In the genomic region with DNA sequence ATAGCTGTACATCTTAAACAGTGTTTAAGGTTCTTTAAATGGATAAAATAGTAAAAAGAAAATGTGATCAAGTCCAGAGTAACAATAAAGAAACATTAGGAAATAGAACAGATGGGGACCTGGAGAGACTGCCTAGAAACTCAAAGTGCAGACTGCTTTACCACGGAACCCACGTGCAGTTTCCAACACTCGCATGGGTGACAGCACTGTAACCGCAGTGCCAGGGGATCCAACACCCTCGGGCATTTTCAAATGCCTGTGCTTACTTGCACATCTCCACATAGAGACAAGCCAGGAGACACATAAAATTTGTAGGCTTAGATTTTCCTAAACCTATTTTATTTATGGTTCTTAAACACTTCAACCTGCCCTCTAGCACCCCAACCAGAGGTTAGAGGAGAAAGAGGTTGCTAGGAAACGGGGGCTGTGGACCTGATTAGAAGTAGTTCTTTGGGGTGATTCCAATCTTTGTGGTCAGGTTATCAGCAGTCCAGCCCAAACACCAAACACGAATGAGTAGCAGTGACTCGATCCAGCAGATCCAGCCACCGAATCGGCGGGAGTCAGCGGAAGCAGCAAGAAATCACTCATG, we compare ENCODE assay signal across 8 mouse cellular contexts. TPM values are rescaled to one million over a fixed set of nuclear protein-coding genes. Genes with fewer than 3 reads are reported as not detected.
DNase-seq lines count a peak whose midpoint lies in the region; ATAC-seq and TF ChIP-seq lines count a peak whose summit lies in the region.

No protein-coding gene starts in this region.

- peak overlapping the region in 1 of 2 experiments; percentile 42; a peak in 1 of 4 replicates for H3K27ac ChIP-seq in heart, embryonic 14.5 days (replicated peaks in 1 of 2; ENCODE audit: control insufficient read depth in 1 of 2, insufficient read depth in 1 of 2, low read depth in 2 of 2, low read length in 2 of 2)
- no peak overlapping the region for H3K27ac ChIP-seq in ES-E14 (ENCODE audit: insufficient read depth, low read depth, low read length, poor library complexity, severe bottlenecking)
- no peak overlapping the region for H3K27ac ChIP-seq in hindbrain, embryonic 11.5 days (ENCODE audit: low read depth, low read length)
- no peak overlapping the region for H3K27ac ChIP-seq in midbrain, embryonic 12.5 days (replicated peaks)

- in situ Hi-C loops in ES-E14 (cut with MboI; ENCODE audit: low sequenced_read_pairs in 2 of 2, unreplicated experiment in 2 of 2) = loop anchor here in 1 of 2 experiments (10.0 kb wide), 1 partner anchor 56 kb away; the partner anchor contains the start of gene Eid2

- no peaks in the 10 kb centered on the region for H3K27me3 ChIP-seq in heart, embryonic 14.5 days (ENCODE audit: control insufficient read depth, insufficient read depth, low read length)
- no peaks in the 10 kb centered on the region for H3K27me3 ChIP-seq in hindbrain, embryonic 11.5 days (ENCODE audit: control insufficient read depth, insufficient read depth, low read length)
- no peaks in the 10 kb centered on the region for H3K27me3 ChIP-seq in midbrain, embryonic 12.5 days

- no peaks in the 10 kb centered on the region for H3K4me1 ChIP-seq in heart, embryonic 14.5 days (ENCODE audit: control insufficient read depth in 2 of 2, insufficient read depth in 2 of 2, low read length in 2 of 2)
- H3K4me1 ChIP-seq in ES-E14 (ENCODE audit: control insufficient read depth in 2 of 2, insufficient read depth in 2 of 2, low read length in 2 of 2, poor library complexity in 1 of 2) = peaks cover 0 to 3% of the 10 kb centered on the region in 2 experiments; a peak in 1 of 4 replicates
- H3K4me1 ChIP-seq in hindbrain, embryonic 11.5 days (replicated peaks; ENCODE audit: control insufficient read depth, insufficient read depth, low read length) = no peaks in the 10 kb centered on the region
- no peaks in the 10 kb centered on the region for H3K4me1 ChIP-seq in midbrain, embryonic 12.5 days

- peak overlapping the region; percentile 26 to 38 for H3K4me3 ChIP-seq in heart, embryonic 14.5 days (ENCODE audit: control insufficient read depth in 1 of 2, insufficient read depth in 1 of 2, low read depth in 1 of 2, low read length in 2 of 2)
- H3K4me3 ChIP-seq in ES-E14 (ENCODE audit: insufficient read depth in 1 of 2, low read depth in 1 of 2, low read length in 2 of 2, poor library complexity in 1 of 2, severe bottlenecking in 1 of 2) = peak overlapping the region; percentile 58 to 61
- H3K4me3 ChIP-seq in hindbrain, embryonic 11.5 days (ENCODE audit: low read depth, low read length) = peak overlapping the region; percentile 1; the same call in 1 of the 2 replicates
- peak overlapping the region; percentile 31 for H3K4me3 ChIP-seq in midbrain, embryonic 12.5 days

- H3K36me3 ChIP-seq in heart, embryonic 14.5 days (ENCODE audit: control insufficient read depth, insufficient read depth, low read length) = no peaks in the 10 kb centered on the region
- H3K36me3 ChIP-seq in ES-E14 (ENCODE audit: control insufficient read depth, insufficient read depth, low read length, poor library complexity, severe bottlenecking) = no peaks in the 10 kb centered on the region
- H3K36me3 ChIP-seq in hindbrain, embryonic 11.5 days (ENCODE audit: control insufficient read depth, insufficient read depth, low read length) = no peaks in the 10 kb centered on the region
- no peaks in the 10 kb centered on the region for H3K36me3 ChIP-seq in midbrain, embryonic 12.5 days

- no peak for ATAC-seq in heart, embryonic 14.5 days (ENCODE audit: insufficient number of reproducible peaks, insufficient read depth, low FRiP score, low read depth)
- no peak for ATAC-seq in hindbrain, embryonic 11.5 days (ENCODE audit: low FRiP score)
- ATAC-seq in midbrain, embryonic 12.5 days (ENCODE audit: low FRiP score, low read depth) = no peak

- no peak for DNase-seq in heart, postnatal 14 days
- no peak for DNase-seq in ES-E14 (ENCODE audit: low read depth, low spot score)
- no peak for DNase-seq in hindbrain, embryonic 11.5 days (ENCODE audit: low spot score)
- no peak for DNase-seq in right cerebral cortex, adult 2 months (ENCODE audit: low spot score in 2 of 2)
- DNase-seq in layer of hippocampus, adult 9-10 months (ENCODE audit: low spot score) = no peak
- no peak for DNase-seq in frontal cortex, postnatal 14 days (ENCODE audit: low spot score in 2 of 2)

- H3K9ac ChIP-seq in heart, embryonic 14.5 days (ENCODE audit: low read length) = peak overlapping the region; percentile 63; the same call in 1 of the 2 replicates
- H3K9ac ChIP-seq in ES-E14 (ENCODE audit: insufficient read depth, low read depth, low read length, poor library complexity, severe bottlenecking) = peak overlapping the region; percentile 74
- peak overlapping the region; percentile 28 for H3K9ac ChIP-seq in hindbrain, embryonic 11.5 days (ENCODE audit: low read depth, low read length)
- H3K9ac ChIP-seq in midbrain, embryonic 12.5 days (replicated peaks) = no peak overlapping the region

- H3K9me3 ChIP-seq in heart, embryonic 14.5 days (ENCODE audit: control insufficient read depth, low read length) = no peaks in the 10 kb centered on the region
- H3K9me3 ChIP-seq in ES-E14 (ENCODE audit: control insufficient read depth, insufficient read depth, low read depth, low read length) = no peaks in the 10 kb centered on the region
- no peaks in the 10 kb centered on the region for H3K9me3 ChIP-seq in hindbrain, embryonic 11.5 days (ENCODE audit: control insufficient read depth, low read length)
- H3K9me3 ChIP-seq in midbrain, embryonic 12.5 days = no peaks in the 10 kb centered on the region

- WGBS in heart, embryonic 14.5 days = 33% methylated on average over 12 of the region's 12 CpGs
- 54% methylated on average over 12 of the region's 12 CpGs for WGBS in hindbrain, embryonic 11.5 days
- whole genome bisulfite sequencing in midbrain, embryonic 12.5 days = 62% methylated on average over 12 of the region's 12 CpGs

- H3K4me2 ChIP-seq in heart, embryonic 14.5 days (ENCODE audit: low read length) = peak overlapping the region; percentile 61
- peak overlapping the region; percentile 26 for H3K4me2 ChIP-seq in hindbrain, embryonic 11.5 days (replicated peaks; ENCODE audit: low read depth, low read length)
- H3K4me2 ChIP-seq in midbrain, embryonic 12.5 days (replicated peaks) = peak overlapping the region; percentile 50

- intact Hi-C loops in heart, postnatal 14 days (cut with DNase I) = no loop called here

TF ChIP-seq in ES-E14, 5 proteins besides CTCF, POLR2A, EP300 and RAD21:
- no peak for TF ChIP-seq ZC3H11A (IDR thresholded peaks at IDR 0.05; ENCODE audit: borderline replicate concordance, low read depth, low read length)
- no peak for TF ChIP-seq HCFC1 (IDR thresholded peaks at IDR 0.05; ENCODE audit: borderline replicate concordance, insufficient read depth, low read length)
- no peak for TF ChIP-seq ZNF384 (IDR thresholded peaks at IDR 0.05; ENCODE audit: low read depth, low read length)
- no peak for TF ChIP-seq MAFK (IDR thresholded peaks at IDR 0.05; ENCODE audit: insufficient read depth, low read depth, low read length)
- no peak for TF ChIP-seq CHD2 (IDR thresholded peaks at IDR 0.05; ENCODE audit: low read depth, low read length)
TF ChIP-seq in ES-E14: peak in this region for 0.

RNA-seq across cellular contexts. Expression of gene Dyrk1b, which starts 29.2 kb away (rescaled TPM):
- polyA plus RNA-seq in heart, embryonic 14.5 days (2014; fragmentation: Nextera tagmentation; extraction: Ambion mirVana) = 10.7 and 11.7 TPM in 2 replicates
- 10 to 100 TPM; 37.4 to 40.8 TPM for total RNA-seq in heart, postnatal 14 days (2021)
- total RNA-seq in ES-E14 (2012; rRNA removed) = 3.9 and 6.3 TPM in 2 replicates
- polyA plus RNA-seq in hindbrain, embryonic 11.5 days (2014; fragmentation: Nextera tagmentation; extraction: Ambion mirVana) = 18.1 and 23.5 TPM in 2 replicates
- polyA plus RNA-seq in midbrain, embryonic 12.5 days (2016; fragmentation: Nextera tagmentation; extraction: Ambion mirVana) = 21.5 and 22.8 TPM in 2 replicates

RNA-seq across cellular contexts. Expression of gene Fbl, which starts 39.0 kb away (rescaled TPM):
- polyA plus RNA-seq in heart, embryonic 14.5 days (2014; fragmentation: Nextera tagmentation; extraction: Ambion mirVana) = 20.1 and 23.1 TPM in 2 replicates
- 10 to 100 TPM; 31.2 to 37.7 TPM for total RNA-seq in heart, postnatal 14 days (2021)
- 150 and 189 TPM in 2 replicates for total RNA-seq in ES-E14 (2012; rRNA removed)
- polyA plus RNA-seq in hindbrain, embryonic 11.5 days (2014; fragmentation: Nextera tagmentation; extraction: Ambion mirVana) = 38.3 and 45.9 TPM in 2 replicates
- 134 TPM in 2 replicates for polyA plus RNA-seq in midbrain, embryonic 12.5 days (2016; fragmentation: Nextera tagmentation; extraction: Ambion mirVana)

RNA-seq across cellular contexts. Expression of gene Eid2, which starts 59.2 kb away (rescaled TPM):
- polyA plus RNA-seq in heart, embryonic 14.5 days (2014; fragmentation: Nextera tagmentation; extraction: Ambion mirVana) = 8.4 and 10.3 TPM in 2 replicates
- total RNA-seq in heart, postnatal 14 days (2021) = 10 to 100 TPM; 10.7 to 11.9 TPM
- total RNA-seq in ES-E14 (2012; rRNA removed) = 15.3 and 18.5 TPM in 2 replicates
- 7.2 and 12.7 TPM in 2 replicates for polyA plus RNA-seq in hindbrain, embryonic 11.5 days (2014; fragmentation: Nextera tagmentation; extraction: Ambion mirVana)
- polyA plus RNA-seq in midbrain, embryonic 12.5 days (2016; fragmentation: Nextera tagmentation; extraction: Ambion mirVana) = 5.7 and 7.3 TPM in 2 replicates

Comparison
In these comparisons a context has a peak if more than half of its experiments do, and no peak if none do; other contexts are left out.
1. H3K4me3 ChIP-seq: peak in every context shown above with its lines; median percentile 60 in ES-E14; 32 in heart, embryonic 14.5 days; 31 in midbrain, embryonic 12.5 days; 1 in hindbrain, embryonic 11.5 days.